Mouse (Mus musculus) testis, adult 2 months (tissue): ENCODE data around the gene Snrk. TPM values are rescaled to one million over a fixed set of nuclear protein-coding genes. Genes with fewer than 3 reads are reported as not detected.

Experiments used
- H3K27ac ChIP-seq: fragments of 200-500 bp; 2 replicates; pipeline ENCODE4 v1.5.1; 2012; ENCODE audit warnings: low read depth, low read length; ENCODE audit not compliant: control insufficient read depth, insufficient read depth
- H3K27me3 ChIP-seq: fragments of 200-500 bp; 2 replicates; pipeline ENCODE4 v1.6.1; 2012; ENCODE audit warnings: mild to moderate bottlenecking, low read length, moderate library complexity; ENCODE audit not compliant: control insufficient read depth, insufficient read depth
- H3K36me3 ChIP-seq: fragments of 200-500 bp; 2 replicates; pipeline ENCODE4 v1.6.1; 2012; ENCODE audit warnings: mild to moderate bottlenecking, low read length; ENCODE audit not compliant: control insufficient read depth, insufficient read depth
- H3K4me1 ChIP-seq: fragments of 200-500 bp; 2 replicates; pipeline ENCODE4 v1.6.1; 2012; ENCODE audit warnings: low read length; ENCODE audit not compliant: control insufficient read depth, insufficient read depth
- H3K4me3 ChIP-seq: fragments of 200-500 bp; 2 replicates; pipeline ENCODE4 v1.5.1; 2012; ENCODE audit warnings: low read depth, mild to moderate bottlenecking, low read length, moderate library complexity, mixed read lengths; ENCODE audit not compliant: control insufficient read depth
- CTCF ChIP-seq: fragments of 200-500 bp; IDR thresholded peaks from 2 replicates; pipeline ENCODE4 v1.5.1; 2012; ENCODE audit warnings: low read depth, mild to moderate bottlenecking, inconsistent platforms, low read length, moderate library complexity; ENCODE audit not compliant: control insufficient read depth, insufficient read depth, insufficient replicate concordance
- POLR2A ChIP-seq: fragments of 200-500 bp; IDR thresholded peaks from 2 replicates; pipeline ENCODE4 v1.6.1; 2012; ENCODE audit warnings: low read depth, mild to moderate bottlenecking, inconsistent platforms, low read length, moderate library complexity; ENCODE audit not compliant: control insufficient read depth
- polyA plus RNA-seq: library from polyadenylated mRNA; depleted of rRNA; stranded (reverse); fragments of >200 nt; gene quantifications from 2 replicates; pipeline ENCODE4 v1.2.3, GENCODE M21; 2012; rRNA removed

Snrk gene
- 18.7 and 29.5 TPM in 2 replicates for polyA plus RNA-seq

GRCm38 (mm10) chr9:122117112-122117616 lies at the start of gene Snrk:
TSS of gene Snrk (plus strand) at chr9:122117266.
- Histone ChIP-seq H3K4me3 (peak within 1 kb of the TSS; percentile 97), H3K4me1 (peaks cover 2% of the 10 kb centered on the region; the same call in 1 of the 2 replicates), H3K36me3 (no peaks in the 10 kb centered on the region), H3K27ac (peak within 1 kb of the TSS; percentile 90), H3K27me3 (no peaks in the 10 kb centered on the region)
- TF ChIP-seq CTCF = no peak
- peak; percentile 71 for TF ChIP-seq POLR2A

GRCm38 (mm10) chr9:122067654-122068053 lies 49.4 kb upstream of the Snrk start:
- no peak for TF ChIP-seq POLR2A
- TF ChIP-seq CTCF = no peak
- no peaks in the 10 kb centered on the region for H3K36me3 ChIP-seq
- H3K4me1 ChIP-seq = no peaks in the 10 kb centered on the region; the same call in 1 of the 2 replicates
- H3K27ac ChIP-seq = peak overlapping the region; percentile 25; the same call in 1 of the 2 replicates
- no peak overlapping the region for H3K4me3 ChIP-seq
- no peaks in the 10 kb centered on the region for H3K27me3 ChIP-seq

GRCm38 (mm10) chr9:122069560-122070174 lies 47.4 kb upstream of the Snrk start:
- Histone ChIP-seq H3K4me1 (no peaks in the 10 kb centered on the region; the same call in 1 of the 2 replicates), H3K4me3 (no peak overlapping the region), H3K27me3 (no peaks in the 10 kb centered on the region), H3K36me3 (no peaks in the 10 kb centered on the region), H3K27ac (no peak overlapping the region)
- TF ChIP-seq CTCF (no peak), POLR2A (no peak)

- no peaks in the 10 kb centered on the region for H3K36me3 ChIP-seq
- no peaks in the 10 kb centered on the region for H3K4me1 ChIP-seq
- H3K4me3 ChIP-seq = no peak overlapping the region
- no peak overlapping the region for H3K27ac ChIP-seq
- TF ChIP-seq CTCF (no peak), POLR2A (no peak)
- H3K27me3 ChIP-seq = no peaks in the 10 kb centered on the region
Observed at GRCm38 (mm10) chr9:122073980-122074379, 43.1 kb upstream of the Snrk start.

GRCm38 (mm10) chr9:122074575-122074974 lies 42.5 kb upstream of the Snrk start:
- no peak for TF ChIP-seq POLR2A
- TF ChIP-seq CTCF = no peak

GRCm38 (mm10) chr9:122078456-122078855 lies 38.6 kb upstream of the Snrk start:
- Histone ChIP-seq H3K4me3 (no peak overlapping the region), H3K4me1 (no peaks in the 10 kb centered on the region), H3K27ac (no peak overlapping the region), H3K36me3 (no peaks in the 10 kb centered on the region), H3K27me3 (no peaks in the 10 kb centered on the region)
- TF ChIP-seq CTCF (no peak), POLR2A (no peak)

More at GRCm38 (mm10) chr9:122074575-122074974, 42.5 kb upstream of the Snrk start:
- no peak overlapping the region for H3K4me3 ChIP-seq
- no peaks in the 10 kb centered on the region for H3K36me3 ChIP-seq
- no peak overlapping the region for H3K27ac ChIP-seq
- H3K27me3 ChIP-seq = no peaks in the 10 kb centered on the region
- no peaks in the 10 kb centered on the region for H3K4me1 ChIP-seq

- peaks cover 4% of the 10 kb centered on the region for H3K4me1 ChIP-seq
- 0 out of 2 replicates have a peak overlapping the region, but pooled peaks have one; percentile 21 for H3K27ac ChIP-seq
- H3K36me3 ChIP-seq = no peaks in the 10 kb centered on the region
- TF ChIP-seq CTCF = no peak
- TF ChIP-seq POLR2A = no peak
- H3K27me3 ChIP-seq = no peaks in the 10 kb centered on the region
- H3K4me3 ChIP-seq = no peak overlapping the region
Observed at GRCm38 (mm10) chr9:122083698-122084097, 33.4 kb upstream of the Snrk start.
